Mouse (Mus musculus): ENCODE results near the gene Fam78b. TPM values are rescaled to one million over a fixed set of nuclear protein-coding genes. Genes with fewer than 3 reads are reported as not detected.

Gene Fam78b
- polyA plus RNA-seq, 1 experiment from 2014 or later = 2.0 TPM

DNA sequence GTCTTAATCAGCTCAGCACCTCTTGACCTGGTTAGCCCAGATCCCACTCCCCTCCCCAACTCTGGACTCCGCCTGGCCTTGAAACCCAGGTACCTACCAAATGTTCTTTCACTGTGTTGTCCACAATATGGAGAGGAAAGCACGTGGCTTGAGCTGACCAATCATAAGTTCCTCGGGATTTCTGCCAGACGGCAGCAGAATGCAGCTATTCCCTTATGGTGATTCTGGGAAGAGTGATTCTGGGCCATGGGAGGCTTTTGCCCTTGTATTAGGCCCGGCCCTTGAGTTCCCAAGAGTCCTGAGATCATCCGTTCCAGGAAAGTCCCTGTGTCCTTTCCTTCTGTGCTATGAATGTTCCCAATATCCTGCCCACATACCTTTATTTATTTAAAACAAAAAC, 41.3 kb downstream of the Fam78b start:
- 84% methylated on average over 6 of the region's 6 CpGs for WGBS
- ATAC-seq (replicated peaks; ENCODE audit: low FRiP score, low TSS enrichment, low read depth) (no peak), DNase-seq (ENCODE audit: low spot score) (no peak)
- Histone ChIP-seq H3K4me1 (replicated peaks; ENCODE audit: control insufficient read depth, insufficient read depth, low read length) (no peaks in the 10 kb centered on the region), H3K4me2 (ENCODE audit: low read length) (no peak overlapping the region), H3K9me3 (ENCODE audit: control insufficient read depth, low read length) (no peaks in the 10 kb centered on the region), H3K27ac (ENCODE audit: low read depth) (no peak overlapping the region), H3K36me3 (ENCODE audit: control insufficient read depth, insufficient read depth, low read length) (no peaks in the 10 kb centered on the region), H3K27me3 (replicated peaks; ENCODE audit: control insufficient read depth, insufficient read depth, low read length) (no peaks in the 10 kb centered on the region), H3K4me3 (ENCODE audit: low read depth, low read length) (no peak overlapping the region), H3K9ac (ENCODE audit: low read length) (no peak overlapping the region)

DNA sequence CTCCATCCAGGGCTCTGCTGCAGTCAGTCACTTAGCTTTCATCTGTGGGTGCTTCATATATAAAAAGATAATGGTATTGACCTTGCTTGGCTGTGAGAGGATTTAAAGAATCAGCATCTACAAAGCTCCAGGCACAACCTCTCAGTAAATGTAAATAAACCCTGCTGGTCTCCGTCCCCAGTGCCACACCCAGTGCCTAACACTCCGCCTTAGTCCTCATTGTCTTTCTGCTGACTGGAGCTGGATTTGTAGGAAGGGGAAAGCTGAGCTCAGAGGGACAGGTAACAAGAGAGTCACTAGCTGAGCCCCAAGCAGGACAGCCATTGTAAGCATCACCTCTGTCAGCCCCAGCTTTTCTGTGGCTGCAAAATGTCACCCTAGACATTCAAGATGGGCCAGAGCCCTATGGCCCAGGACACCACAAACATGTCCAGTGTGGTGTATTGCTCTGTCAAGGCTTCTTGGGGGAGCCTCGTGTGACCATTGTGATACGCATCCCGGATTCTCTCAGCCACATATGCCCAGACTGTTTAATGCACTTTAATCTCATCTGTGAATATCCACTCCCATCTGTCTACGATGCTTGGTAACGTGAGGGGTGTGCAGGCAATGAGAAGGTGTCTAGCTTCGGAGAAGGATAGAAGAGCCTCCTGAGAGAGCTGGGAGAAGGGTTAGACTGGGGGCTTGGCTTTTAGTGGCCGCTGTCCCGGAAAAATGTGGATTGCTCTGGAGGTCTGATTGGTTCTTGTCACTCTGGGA, 45.1 kb downstream of the Fam78b start:
- no peak for DNase-seq (ENCODE audit: low spot score)
- H3K27me3 ChIP-seq (replicated peaks; ENCODE audit: control insufficient read depth, insufficient read depth, low read length) = no peaks in the 10 kb centered on the region
- no peak for ATAC-seq (replicated peaks; ENCODE audit: low FRiP score, low TSS enrichment, low read depth)
- no peak overlapping the region for H3K4me2 ChIP-seq (ENCODE audit: low read length)
- no peaks in the 10 kb centered on the region for H3K4me1 ChIP-seq (replicated peaks; ENCODE audit: control insufficient read depth, insufficient read depth, low read length)
- H3K9ac ChIP-seq (ENCODE audit: low read length) = no peak overlapping the region
- no peak overlapping the region for H3K4me3 ChIP-seq (ENCODE audit: low read depth, low read length)
- H3K27ac ChIP-seq (ENCODE audit: low read depth) = no peak overlapping the region
- H3K36me3 ChIP-seq (ENCODE audit: control insufficient read depth, insufficient read depth, low read length) = no peaks in the 10 kb centered on the region
- no peaks in the 10 kb centered on the region for H3K9me3 ChIP-seq (ENCODE audit: control insufficient read depth, low read length)
- WGBS = 52% methylated on average over 10 of the region's 10 CpGs

DNA sequence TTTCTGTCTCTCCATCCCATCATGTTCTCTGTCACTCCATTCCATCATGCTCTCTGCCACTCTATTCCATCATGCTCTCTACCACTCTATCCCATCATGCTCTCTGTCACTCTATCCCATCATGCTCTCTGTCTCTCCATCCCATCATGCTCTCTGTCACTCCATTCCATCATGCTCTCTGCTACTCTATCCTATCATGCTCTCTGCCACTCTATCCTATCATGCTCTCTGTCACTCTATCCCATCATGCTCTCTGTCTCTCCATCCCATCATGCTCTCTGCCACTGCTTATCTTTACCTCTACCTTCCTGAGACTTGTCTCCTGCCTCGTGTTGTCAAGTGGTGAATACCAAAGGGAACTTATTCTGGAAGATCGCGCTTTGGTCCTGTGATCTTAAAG, 49.6 kb downstream of the Fam78b start:
- Histone ChIP-seq H3K36me3 (ENCODE audit: control insufficient read depth, insufficient read depth, low read length) (no peaks in the 10 kb centered on the region), H3K9me3 (ENCODE audit: control insufficient read depth, low read length) (no peaks in the 10 kb centered on the region), H3K27me3 (replicated peaks; ENCODE audit: control insufficient read depth, insufficient read depth, low read length) (no peaks in the 10 kb centered on the region), H3K4me3 (ENCODE audit: low read depth, low read length) (no peak overlapping the region), H3K4me2 (ENCODE audit: low read length) (no peak overlapping the region), H3K4me1 (replicated peaks; ENCODE audit: control insufficient read depth, insufficient read depth, low read length) (no peaks in the 10 kb centered on the region), H3K27ac (ENCODE audit: low read depth) (no peak overlapping the region), H3K9ac (ENCODE audit: low read length) (no peak overlapping the region)
- no peak for DNase-seq (ENCODE audit: low spot score)
- ATAC-seq (replicated peaks; ENCODE audit: low FRiP score, low TSS enrichment, low read depth) = no peak
- 86% methylated on average over 3 of the region's 3 CpGs for WGBS

DNA sequence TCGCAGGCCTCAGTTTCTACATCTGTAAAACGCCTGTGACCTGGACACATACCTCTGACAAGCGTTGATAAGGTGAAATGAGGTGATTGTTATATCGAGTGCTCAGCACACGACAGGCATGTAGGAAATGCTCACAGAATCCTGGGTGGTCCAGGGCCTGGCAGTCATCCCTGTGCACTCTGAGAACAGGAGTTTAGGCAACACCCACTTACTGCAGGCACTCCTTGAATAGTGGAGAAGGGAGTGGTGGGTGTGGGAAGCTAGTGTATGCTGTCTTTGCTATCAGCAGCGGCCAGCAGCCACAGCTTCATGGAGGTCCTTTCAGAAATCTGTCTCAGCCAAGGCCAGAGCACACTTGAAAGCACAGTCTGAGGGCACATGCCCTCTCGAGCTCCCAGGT, 52.8 kb downstream of the Fam78b start:
- no peak overlapping the region for H3K4me3 ChIP-seq (ENCODE audit: low read depth, low read length)
- H3K36me3 ChIP-seq (ENCODE audit: control insufficient read depth, insufficient read depth, low read length) = no peaks in the 10 kb centered on the region
- no peaks in the 10 kb centered on the region for H3K27me3 ChIP-seq (replicated peaks; ENCODE audit: control insufficient read depth, insufficient read depth, low read length)
- no peak overlapping the region for H3K4me2 ChIP-seq (ENCODE audit: low read length)
- no peak overlapping the region for H3K27ac ChIP-seq (ENCODE audit: low read depth)
- ATAC-seq (replicated peaks; ENCODE audit: low FRiP score, low TSS enrichment, low read depth) = no peak
- H3K4me1 ChIP-seq (replicated peaks; ENCODE audit: control insufficient read depth, insufficient read depth, low read length) = no peaks in the 10 kb centered on the region
- H3K9me3 ChIP-seq (ENCODE audit: control insufficient read depth, low read length) = no peaks in the 10 kb centered on the region
- WGBS = 64% methylated on average over 7 of the region's 7 CpGs
- H3K9ac ChIP-seq (ENCODE audit: low read length) = no peak overlapping the region
- no peak for DNase-seq (ENCODE audit: low spot score)

DNA sequence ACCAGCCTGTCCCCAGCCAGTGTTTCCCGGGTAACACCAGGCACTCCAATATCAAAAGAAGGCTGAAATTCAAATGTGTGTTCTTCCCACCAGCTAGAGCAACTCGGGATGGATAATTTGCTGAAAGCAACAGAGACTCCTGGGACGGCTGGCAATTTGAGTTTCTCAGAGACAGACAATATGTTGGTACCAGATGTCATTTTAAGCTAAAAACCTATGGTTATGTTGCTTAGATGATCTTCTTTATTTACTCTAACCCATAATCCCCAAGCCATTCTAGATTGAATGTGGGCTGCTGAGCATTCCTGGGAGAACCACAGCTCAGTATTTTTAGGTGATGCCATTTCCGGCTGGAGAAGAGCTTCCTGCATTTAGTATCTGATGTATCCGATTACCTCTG, 56.3 kb downstream of the Fam78b start:
- Histone ChIP-seq H3K27me3 (replicated peaks; ENCODE audit: control insufficient read depth, insufficient read depth, low read length) (no peaks in the 10 kb centered on the region), H3K27ac (ENCODE audit: low read depth) (no peak overlapping the region), H3K9me3 (ENCODE audit: control insufficient read depth, low read length) (no peaks in the 10 kb centered on the region), H3K9ac (ENCODE audit: low read length) (no peak overlapping the region), H3K4me2 (ENCODE audit: low read length) (no peak overlapping the region), H3K4me3 (ENCODE audit: low read depth, low read length) (no peak overlapping the region), H3K4me1 (replicated peaks; ENCODE audit: control insufficient read depth, insufficient read depth, low read length) (no peaks in the 10 kb centered on the region), H3K36me3 (ENCODE audit: control insufficient read depth, insufficient read depth, low read length) (no peaks in the 10 kb centered on the region)
- ATAC-seq (replicated peaks; ENCODE audit: low FRiP score, low TSS enrichment, low read depth) (no peak), DNase-seq (ENCODE audit: low spot score) (no peak)
- 76% methylated on average over 5 of the region's 5 CpGs for WGBS

DNA sequence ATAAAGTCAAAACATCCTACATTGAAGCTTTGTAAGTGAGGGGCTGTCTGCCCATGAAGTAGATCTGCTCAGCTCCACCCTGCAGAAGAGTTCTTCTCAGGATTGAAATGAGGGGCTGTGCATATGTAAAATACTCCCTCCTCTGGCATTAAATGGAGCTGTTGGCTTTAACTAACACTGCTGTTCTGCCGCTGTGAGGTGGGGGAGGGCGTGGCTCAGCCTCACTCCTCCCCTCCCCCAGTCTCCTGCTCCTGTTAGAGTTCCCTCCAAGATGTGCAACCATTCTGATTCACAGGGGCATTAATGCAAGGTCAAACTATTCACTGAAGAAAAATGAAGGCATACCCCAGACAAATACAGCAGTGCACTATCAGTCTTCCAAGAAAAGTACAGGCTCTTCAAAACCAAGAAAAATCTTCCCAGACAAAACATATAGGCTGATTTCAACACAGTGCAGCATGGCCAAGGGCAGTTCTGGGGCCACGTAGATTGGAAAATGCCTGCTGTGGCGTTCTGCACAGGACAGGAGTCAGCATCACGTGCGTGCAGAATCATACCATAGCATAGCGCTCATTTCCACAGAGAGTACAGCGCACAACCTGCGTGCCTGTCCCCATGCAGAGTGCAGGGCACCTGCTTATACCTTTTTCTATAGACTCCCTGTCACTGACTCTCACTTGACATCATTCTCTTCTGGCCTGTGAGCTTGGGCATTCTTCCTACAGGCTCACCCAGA, 58.5 kb downstream of the Fam78b start:
- no peak for DNase-seq (ENCODE audit: low spot score)
- H3K36me3 ChIP-seq (ENCODE audit: control insufficient read depth, insufficient read depth, low read length) = no peaks in the 10 kb centered on the region
- no peak overlapping the region for H3K9ac ChIP-seq (ENCODE audit: low read length)
- no peak overlapping the region for H3K4me3 ChIP-seq (ENCODE audit: low read depth, low read length)
- no peak overlapping the region for H3K27ac ChIP-seq (ENCODE audit: low read depth)
- no peaks in the 10 kb centered on the region for H3K9me3 ChIP-seq (ENCODE audit: control insufficient read depth, low read length)
- H3K4me2 ChIP-seq (ENCODE audit: low read length) = no peak overlapping the region
- H3K4me1 ChIP-seq (replicated peaks; ENCODE audit: control insufficient read depth, insufficient read depth, low read length) = no peaks in the 10 kb centered on the region
- no peaks in the 10 kb centered on the region for H3K27me3 ChIP-seq (replicated peaks; ENCODE audit: control insufficient read depth, insufficient read depth, low read length)
- no peak for ATAC-seq (replicated peaks; ENCODE audit: low FRiP score, low TSS enrichment, low read depth)
- 60% methylated on average over 9 of the region's 9 CpGs for WGBS

DNA sequence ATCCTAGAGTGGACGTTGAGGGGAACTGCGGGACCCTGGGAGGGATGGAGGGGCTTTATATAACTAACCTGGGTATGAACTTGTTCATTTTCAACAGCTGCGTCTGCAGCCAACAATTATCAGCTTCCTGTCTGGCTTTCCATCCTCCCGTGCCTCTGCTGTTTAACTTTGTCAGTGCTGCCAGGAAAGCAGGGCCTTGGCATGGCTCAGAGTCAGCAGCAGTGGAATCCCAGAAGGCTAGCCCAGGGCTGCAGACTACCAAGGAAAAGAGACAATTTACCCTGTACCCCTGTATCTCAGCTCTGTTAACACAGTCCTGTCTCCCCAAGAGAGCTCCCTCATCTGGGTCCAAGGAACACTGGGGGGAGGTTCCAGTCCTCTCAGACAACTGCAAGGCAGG, 62.8 kb downstream of the Fam78b start:
- WGBS = 44% methylated on average over 4 of the region's 4 CpGs

DNA sequence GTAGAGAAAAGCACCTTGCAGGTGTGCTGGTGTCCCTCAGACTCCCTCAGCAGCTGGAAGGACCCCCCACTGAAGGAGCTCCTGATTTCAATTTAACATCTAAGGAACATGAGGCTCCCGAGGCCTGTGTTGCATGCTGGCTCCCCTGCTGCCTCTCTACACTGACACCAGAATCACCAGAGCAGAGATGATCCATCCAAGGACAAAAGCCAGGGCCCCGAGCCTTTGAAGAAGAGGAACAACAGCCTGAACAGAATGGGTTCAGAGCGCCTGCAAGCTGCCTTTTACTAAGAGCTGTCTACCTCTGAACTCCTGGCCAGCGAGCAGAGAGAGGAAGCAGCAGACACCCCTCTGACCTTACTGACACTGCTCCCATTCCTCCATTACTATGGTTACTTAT, 64.3 kb downstream of the Fam78b start:
- Histone ChIP-seq H3K4me3 (ENCODE audit: low read depth, low read length) (no peak overlapping the region), H3K27me3 (replicated peaks; ENCODE audit: control insufficient read depth, insufficient read depth, low read length) (no peaks in the 10 kb centered on the region), H3K9me3 (ENCODE audit: control insufficient read depth, low read length) (no peaks in the 10 kb centered on the region), H3K36me3 (ENCODE audit: control insufficient read depth, insufficient read depth, low read length) (no peaks in the 10 kb centered on the region), H3K4me1 (replicated peaks; ENCODE audit: control insufficient read depth, insufficient read depth, low read length) (no peaks in the 10 kb centered on the region), H3K4me2 (ENCODE audit: low read length) (no peak overlapping the region), H3K9ac (ENCODE audit: low read length) (no peak overlapping the region), H3K27ac (ENCODE audit: low read depth) (no peak overlapping the region)
- DNase-seq (ENCODE audit: low spot score) = no peak
- ATAC-seq (replicated peaks; ENCODE audit: low FRiP score, low TSS enrichment, low read depth) = no peak
- WGBS = 43% methylated on average over 4 of the region's 4 CpGs

More for the DNA sequence above, 62.8 kb downstream of the Fam78b start:
- no peaks in the 10 kb centered on the region for H3K4me1 ChIP-seq (replicated peaks; ENCODE audit: control insufficient read depth, insufficient read depth, low read length)
- no peak overlapping the region for H3K4me3 ChIP-seq (ENCODE audit: low read depth, low read length)
- no peaks in the 10 kb centered on the region for H3K36me3 ChIP-seq (ENCODE audit: control insufficient read depth, insufficient read depth, low read length)
- no peak overlapping the region for H3K9ac ChIP-seq (ENCODE audit: low read length)
- DNase-seq (ENCODE audit: low spot score) = no peak
- no peaks in the 10 kb centered on the region for H3K9me3 ChIP-seq (ENCODE audit: control insufficient read depth, low read length)
- no peak for ATAC-seq (replicated peaks; ENCODE audit: low FRiP score, low TSS enrichment, low read depth)
- H3K4me2 ChIP-seq (ENCODE audit: low read length) = no peak overlapping the region
- H3K27me3 ChIP-seq (replicated peaks; ENCODE audit: control insufficient read depth, insufficient read depth, low read length) = no peaks in the 10 kb centered on the region
- H3K27ac ChIP-seq (ENCODE audit: low read depth) = no peak overlapping the region

DNA sequence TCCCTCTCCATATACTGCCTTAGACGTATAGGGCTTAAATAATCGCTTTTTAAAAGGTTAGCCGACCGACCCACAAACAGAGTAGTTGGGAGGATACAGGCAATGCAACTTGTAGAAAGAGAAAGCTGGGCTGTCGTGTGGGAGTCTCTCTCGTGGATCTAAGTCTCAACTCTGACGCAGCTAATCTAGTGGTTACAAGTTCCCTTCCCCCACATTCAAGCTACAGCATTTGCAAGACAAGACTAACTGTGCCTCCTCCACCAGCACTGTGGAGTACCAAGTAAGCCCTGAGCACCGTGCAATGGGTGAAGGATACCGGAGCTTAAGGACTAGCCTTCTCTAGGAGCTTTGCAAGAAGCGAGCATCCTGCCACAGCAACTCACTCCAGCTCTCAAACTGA, 64.8 kb downstream of the Fam78b start:
- H3K27ac ChIP-seq (ENCODE audit: low read depth) = no peak overlapping the region
- H3K36me3 ChIP-seq (ENCODE audit: control insufficient read depth, insufficient read depth, low read length) = no peaks in the 10 kb centered on the region
- ATAC-seq (replicated peaks; ENCODE audit: low FRiP score, low TSS enrichment, low read depth) (no peak), DNase-seq (ENCODE audit: low spot score) (no peak)
- no peak overlapping the region for H3K9ac ChIP-seq (ENCODE audit: low read length)
- no peak overlapping the region for H3K4me2 ChIP-seq (ENCODE audit: low read length)
- H3K9me3 ChIP-seq (ENCODE audit: control insufficient read depth, low read length) = no peaks in the 10 kb centered on the region
- no peaks in the 10 kb centered on the region for H3K4me1 ChIP-seq (replicated peaks; ENCODE audit: control insufficient read depth, insufficient read depth, low read length)
- H3K27me3 ChIP-seq (replicated peaks; ENCODE audit: control insufficient read depth, insufficient read depth, low read length) = no peaks in the 10 kb centered on the region
- 72% methylated on average over 10 of the region's 10 CpGs for WGBS
- no peak overlapping the region for H3K4me3 ChIP-seq (ENCODE audit: low read depth, low read length)

Measured in intestine, embryonic 14.5 days (tissue).